Mouse (Mus musculus) thymus, postnatal 4 days (tissue): ENCODE measurements at regions not wholly inside any gene's neighbourhood (a gene's known extent, or its start where the extent isn't known, plus 50 kb on each side); places are given as distances from the start of the nearest gene placed in this dataset.

Source experiments
- DNase-seq: peaks from one replicate; pipeline ENCODE4 v3.0.0; 2021

GRCm38 (mm10) chr12:43843907-43844537 is 366.1 kb downstream of the Dnajb9 start:
- no peak for DNase-seq

- no peak for DNase-seq
Observed at GRCm38 (mm10) chr12:43831976-43832375, 378.1 kb downstream of the Dnajb9 start.

DNA sequence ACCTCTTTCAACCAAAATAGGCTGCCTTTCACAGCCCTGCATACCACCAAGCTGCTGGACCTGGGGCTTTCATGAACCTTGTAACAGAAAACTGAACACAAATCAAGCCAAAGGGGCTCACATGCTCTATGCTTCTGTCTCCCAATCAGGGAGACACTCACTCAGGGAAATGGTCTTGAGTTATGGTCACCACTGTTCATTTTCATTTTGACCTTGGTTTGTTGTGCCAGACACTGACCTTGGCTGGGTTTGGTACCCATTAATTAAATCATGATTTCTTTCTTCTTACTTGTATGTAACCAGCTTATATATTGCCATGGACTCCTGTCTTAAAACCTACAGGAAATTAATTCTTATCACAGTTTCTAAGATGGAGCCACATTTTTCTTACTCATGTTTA is 381.5 kb downstream of the Dnajb9 start:
- DNase-seq: no peak

- peak; percentile 4 for DNase-seq
Observed at GRCm38 (mm10) chr12:43827901-43828300, 382.2 kb downstream of the Dnajb9 start.

DNA sequence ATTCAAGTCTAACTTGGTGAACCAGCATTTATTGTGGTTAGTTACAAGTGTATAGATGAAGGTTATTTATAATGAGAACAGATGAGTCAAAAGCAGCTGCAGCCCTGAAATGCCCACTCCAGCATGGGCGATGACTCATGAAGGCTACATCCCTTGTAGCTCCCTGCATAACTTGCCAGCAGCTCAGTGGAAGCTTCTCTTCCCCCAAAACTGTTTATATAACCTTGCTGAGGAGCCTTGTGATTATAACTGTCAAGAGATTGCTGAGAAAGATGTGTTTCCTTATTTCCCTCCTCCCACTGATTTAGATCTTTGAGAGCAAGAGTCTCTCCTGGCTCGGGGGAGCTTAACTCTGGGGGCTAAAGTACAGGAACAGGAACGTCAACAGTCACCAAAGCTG is 382.8 kb downstream of the Dnajb9 start:
- DNase-seq: no peak

DNA sequence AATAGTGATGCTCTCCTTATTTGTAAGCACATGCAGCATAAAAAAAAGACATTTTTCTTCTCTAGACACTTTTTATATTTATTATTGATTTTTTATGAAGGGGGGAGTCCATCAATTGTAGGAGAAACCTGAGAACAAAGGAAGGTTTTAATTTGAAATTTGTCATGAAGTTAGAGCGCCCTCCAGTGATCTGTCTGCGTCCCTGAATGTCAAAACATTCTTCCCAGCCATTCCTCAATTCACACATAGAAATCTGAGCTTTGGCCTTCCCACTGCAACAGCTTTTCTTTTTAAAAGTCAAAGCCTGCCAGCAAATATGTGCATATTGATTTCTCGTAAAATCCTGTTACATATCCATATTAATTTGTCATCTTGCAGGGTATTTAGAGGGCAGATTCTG is 396.6 kb downstream of the Dnajb9 start:
- DNase-seq: no peak

DNA sequence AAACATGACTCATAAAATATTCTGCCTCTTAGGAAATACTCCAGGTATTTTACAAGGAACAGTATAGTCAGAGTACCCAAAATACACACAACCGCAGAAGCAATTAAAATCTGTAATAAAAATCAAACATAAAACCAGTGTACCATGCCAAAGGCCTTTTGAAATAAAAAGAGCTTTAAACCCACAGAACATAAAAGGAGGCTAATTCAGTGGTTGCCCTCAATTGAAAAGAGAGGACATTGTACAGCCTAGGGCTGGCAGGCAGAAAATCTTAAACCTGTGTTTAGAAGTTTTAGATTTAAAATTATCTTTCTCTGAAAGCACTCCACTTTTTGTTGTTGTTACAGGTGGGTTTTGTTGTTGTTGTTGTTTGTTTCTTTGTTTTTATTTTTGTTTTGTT is 437.4 kb downstream of the Dnajb9 start:
- DNase-seq: no peak

DNA sequence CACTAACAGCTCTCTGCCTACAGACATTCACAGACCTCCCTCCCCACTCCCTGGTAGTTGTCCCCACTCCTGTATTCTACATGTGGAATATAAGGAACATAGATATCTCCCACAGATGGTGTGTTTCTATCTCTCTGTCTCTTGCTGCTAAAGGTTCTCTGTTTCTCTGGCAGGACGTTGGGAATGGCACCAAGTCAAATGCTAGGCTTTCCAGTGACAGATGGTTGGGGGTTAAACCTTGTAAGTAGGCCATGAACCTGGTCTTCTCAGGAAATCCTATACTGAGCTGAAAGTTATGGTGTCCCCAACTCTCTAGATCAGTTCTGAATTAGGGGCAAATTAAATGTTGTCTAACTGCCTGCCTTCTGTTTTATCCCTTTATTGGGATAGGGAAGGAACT is 448.0 kb downstream of the Dnajb9 start:
- DNase-seq: no peak
